Mouse (Mus musculus) adrenal gland, adult 8-10 months (tissue): ENCODE measurements around the gene Dact3. TPM values are rescaled to one million over a fixed set of nuclear protein-coding genes. Genes with fewer than 3 reads are reported as not detected.

Experiments used
- DNase-seq: peaks from one replicate; pipeline ENCODE4 v3.0.0; 2022
- total RNA-seq, 4 experiments: library from RNA; stranded (reverse); gene quantifications; 2 replicates each; pipeline ENCODE4 v1.2.4; 2022

Dact3 gene
- total RNA-seq, 4 experiments from 2014 or later: 4.2 to 5.9 (median 4.6) TPM

DNA sequence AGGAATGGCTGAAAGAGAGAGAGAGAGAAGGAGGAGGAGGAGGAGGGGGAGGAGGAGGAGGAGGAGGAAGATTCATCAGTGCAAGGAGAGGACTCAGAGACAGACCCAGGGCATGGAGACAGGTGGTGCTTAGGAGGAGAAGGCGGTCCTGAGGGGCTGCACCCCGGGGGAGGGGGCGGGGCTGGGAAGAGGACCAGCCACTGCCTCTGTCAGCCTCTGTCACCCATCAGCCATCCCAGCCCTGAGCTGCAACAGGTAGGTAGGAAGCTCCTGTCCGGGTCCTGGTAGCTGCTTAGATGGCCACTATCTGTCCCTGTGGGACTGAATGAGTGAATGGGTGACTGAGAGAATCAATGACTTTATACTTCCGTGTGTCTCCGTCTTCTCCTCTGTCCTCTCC is 18.5 kb downstream of the Dact3 start:
- DNase-seq: no peak

DNA sequence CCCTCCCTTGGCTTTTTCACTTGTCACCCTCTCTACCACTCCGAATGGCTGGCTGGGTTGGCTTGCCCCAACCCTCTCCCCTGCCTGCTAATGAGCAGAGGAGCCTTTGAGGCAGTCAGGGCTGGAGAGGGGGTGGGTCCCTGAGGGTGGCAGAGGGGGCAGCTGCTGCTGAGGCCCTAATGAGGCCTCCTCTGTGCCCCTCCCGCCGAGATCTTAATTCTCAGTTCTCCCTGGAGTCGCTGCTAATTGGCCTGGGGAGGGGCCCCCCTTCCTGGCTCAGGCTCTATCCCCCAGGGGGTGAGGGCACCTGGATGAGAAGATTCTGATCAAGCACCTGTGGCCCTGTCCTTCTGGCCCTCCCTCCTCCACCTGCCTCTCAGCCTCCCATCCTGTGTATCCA is 19.2 kb downstream of the Dact3 start:
- no peak for DNase-seq

DNA sequence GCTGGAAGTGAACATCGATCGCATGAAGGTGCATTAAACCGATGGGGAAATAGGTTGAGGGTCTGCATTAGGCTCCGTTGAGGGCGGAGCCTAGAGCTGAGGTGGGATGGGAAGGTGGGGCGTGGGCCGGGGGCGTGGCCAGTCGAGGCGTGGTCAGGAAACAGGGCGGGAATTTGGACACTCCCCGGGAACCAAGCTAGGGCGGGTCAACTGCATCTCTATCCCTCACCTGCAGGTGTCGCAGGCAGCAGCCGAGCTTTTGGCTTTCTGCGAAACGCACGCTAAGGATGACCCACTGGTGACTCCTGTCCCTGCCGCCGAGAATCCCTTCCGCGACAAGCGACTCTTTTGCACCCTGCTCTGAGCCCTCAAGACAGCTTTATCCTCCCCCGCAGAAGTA is 19.9 kb downstream of the Dact3 start:
- DNase-seq: peak; percentile 66

DNA sequence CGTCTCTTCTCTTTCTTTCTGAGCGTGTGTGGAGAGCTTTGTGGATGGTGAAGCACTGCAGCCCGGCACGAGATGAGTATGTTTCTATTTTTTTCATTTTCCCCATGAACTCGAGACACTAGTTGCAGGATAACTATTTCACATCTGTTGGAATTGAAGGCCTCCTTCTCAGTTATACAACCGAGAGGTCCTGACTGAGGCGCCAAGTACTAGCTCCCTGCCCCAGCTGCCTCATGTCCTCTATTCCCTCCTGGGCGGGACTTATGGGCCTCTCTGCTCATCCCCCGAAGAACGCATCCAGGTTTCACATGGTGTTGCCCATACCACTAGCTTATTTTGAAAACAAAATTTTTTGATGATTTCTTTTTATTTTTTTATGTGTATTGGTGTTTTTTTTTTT is 20.4 kb downstream of the Dact3 start:
- DNase-seq: no peak

DNA sequence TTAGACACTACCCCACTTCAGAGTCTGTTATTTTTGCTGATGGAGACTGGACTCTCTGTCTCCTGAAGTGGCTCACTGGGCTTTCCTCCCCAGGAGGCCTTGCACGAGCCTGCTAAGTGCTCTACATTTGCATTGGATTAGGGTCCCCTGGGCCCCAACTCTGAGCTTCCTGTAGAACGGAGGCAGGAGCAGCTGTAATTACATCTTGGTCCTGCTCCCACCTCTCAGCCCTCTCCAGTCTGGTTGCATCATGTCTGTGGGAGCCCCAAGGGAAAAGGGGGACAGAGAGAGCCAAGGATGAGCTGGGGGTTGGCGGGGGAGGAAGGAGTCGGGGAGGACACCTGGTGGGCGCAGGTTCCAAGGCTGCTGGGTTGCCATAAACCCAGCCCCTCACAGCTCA is 25.4 kb downstream of the Dact3 start:
- no peak for DNase-seq

DNA sequence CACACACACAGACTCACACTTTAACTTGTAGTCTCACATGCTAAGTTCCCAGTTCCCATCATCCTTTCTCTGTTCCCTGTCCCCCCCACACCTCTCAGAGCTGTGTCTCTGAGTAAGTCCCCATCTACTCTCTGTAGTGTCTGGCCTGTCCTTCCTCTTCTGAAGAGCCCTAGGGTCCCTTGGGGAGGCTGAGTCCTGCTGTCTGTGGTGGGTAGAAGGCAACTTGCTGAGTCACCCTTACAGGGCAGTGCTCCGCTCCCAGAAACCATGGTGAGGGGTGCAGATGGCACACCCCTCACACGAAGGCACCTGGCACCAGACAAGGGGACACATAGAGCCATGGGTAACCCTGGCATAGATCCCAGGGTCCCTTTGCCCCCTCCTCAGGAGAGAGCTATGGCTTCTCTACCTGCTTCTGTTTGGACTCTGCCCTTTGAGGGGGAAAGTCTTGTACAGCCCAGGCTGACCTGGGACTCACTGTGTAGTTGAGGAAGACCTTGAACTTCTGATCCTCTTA is 28.4 kb downstream of the Dact3 start:
- DNase-seq: no peak

DNA sequence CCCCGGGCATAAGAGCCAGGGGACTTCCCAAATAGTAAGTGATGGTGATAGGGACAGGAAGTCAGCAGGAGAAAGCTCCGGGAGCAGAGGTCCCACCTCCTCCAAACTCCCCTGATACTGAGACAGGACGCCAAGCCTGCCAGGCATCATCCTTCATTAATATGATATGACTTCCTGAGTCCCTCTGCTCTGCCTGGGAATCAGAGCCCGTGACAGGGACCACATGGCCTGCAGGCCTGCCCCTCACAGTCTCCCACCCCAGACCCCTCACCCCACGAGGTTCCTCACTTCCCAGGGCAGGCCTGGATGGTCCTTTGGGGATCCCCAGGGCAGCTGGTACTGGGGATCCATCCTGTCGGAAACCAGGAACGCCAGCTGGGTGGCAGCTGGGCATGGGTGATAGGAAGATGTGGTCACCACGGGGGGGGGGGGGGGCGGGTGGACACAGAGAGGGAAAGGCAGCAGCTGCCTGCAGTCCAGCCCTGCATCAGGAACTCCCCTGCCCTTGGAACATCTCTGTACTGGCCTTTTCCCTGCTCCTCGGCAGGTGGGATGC is 29.1 kb downstream of the Dact3 start:
- no peak for DNase-seq

DNA sequence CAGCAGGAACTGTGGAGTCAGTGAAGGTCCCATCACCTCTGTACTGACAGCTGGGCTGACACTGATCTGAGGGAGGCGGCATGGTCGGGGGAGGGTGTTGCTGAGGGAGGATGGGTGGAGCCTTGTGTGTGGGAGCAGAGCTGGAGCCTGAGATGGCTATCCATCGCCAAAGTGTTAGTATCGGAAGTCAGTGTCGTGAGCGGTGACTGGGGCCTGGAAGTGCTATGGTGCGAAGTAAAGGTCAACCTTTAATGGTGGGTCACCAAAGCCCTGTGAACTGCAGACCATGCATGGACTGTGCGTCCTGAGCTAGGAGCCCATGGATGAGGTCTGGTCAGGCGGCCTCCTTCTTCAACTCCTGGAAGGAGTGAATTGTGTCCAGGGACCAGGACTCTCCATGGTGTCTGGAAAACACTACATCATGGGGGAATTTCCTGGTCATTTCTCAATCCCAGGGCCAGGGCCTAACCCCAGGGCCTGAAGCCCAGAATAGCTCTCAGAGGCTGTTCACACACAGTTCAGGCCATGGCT is 30.4 kb downstream of the Dact3 start:
- DNase-seq: no peak

DNA sequence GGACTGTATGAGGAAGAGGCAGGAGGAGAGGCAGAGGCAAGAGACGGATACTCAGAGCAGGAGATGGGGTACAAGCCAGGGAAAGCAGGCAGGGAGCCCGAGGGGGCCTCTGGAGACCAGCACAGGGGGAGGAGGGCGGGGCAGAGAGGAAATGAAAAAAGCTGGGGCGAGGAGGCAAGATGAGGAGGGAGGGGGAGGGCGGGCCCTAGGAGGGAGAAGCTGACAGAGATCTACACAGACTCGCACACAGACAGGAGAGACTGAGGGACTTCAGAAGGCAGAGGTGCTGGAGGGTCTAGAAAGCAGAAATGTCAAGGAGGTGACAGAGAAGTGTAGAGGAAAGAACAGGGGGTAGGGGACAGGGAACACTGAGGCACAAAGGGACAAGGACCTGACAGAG is 31.2 kb downstream of the Dact3 start, which contains the start of gene Ptgir:
TSS of gene Ptgir (plus strand) at position 210 of the 400 bp plus-strand sequence.
- DNase-seq: no peak

DNA sequence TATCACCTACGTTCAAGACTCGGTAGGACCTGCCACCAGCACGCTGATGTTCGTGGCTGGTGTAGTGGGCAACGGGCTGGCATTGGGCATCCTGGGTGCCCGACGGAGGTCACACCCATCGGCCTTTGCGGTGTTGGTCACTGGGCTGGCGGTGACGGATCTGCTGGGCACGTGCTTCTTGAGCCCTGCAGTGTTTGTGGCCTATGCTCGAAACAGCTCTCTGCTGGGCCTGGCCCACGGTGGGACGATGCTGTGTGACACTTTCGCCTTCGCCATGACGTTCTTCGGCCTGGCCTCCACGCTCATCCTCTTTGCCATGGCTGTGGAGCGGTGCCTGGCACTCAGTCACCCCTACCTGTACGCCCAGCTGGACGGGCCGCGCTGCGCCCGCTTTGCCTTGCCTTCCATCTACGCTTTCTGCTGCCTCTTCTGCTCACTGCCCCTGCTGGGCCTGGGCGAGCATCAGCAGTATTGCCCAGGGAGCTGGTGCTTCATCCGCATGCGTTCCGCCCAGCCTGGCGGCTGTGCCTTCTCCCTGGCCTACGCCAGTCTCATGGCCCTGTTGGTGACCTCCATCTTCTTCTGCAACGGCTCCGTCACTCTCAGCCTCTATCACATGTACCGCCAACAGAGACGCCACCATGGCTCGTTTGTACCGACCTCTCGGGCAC is 31.9 kb downstream of the Dact3 start:
- DNase-seq: no peak

DNA sequence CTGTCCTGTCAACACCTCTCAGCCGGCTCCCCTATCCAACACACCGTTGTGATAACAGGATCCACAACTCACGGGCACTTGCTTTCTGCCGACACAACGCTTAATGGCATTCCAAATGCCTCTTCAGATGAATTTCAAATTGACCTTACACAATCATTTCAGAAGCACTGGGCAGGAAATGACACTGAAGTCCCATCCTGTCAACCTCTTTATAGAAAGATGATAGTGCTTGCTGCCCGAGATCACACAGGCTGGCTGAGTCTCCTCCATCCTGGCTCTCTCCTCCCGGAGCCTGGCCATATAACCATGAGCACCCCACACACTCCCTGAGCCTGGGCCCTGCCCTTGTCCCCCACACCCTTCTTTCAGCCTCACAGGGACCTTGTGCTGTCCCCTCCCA is 32.7 kb downstream of the Dact3 start:
- no peak for DNase-seq

DNA sequence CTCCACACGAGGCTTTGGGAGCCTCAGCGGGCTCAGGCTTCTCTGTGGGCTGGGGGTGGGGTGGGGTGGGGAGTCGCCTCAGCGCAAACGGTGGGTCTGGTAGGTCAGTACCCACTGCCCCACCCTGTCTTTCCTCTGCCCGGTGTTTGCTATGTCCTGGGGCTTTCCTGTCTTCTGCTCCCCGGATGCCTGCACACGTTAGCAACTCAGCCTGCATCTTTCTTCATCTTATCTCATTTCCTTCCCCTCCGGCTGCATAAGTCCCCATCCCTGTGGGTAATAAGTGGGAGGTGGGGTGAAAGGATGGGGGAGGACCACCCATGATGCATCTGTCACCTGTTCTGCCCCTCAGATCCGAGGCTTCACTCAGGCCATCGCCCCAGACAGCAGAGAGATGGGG is 33.2 kb downstream of the Dact3 start:
- DNase-seq: no peak

DNA sequence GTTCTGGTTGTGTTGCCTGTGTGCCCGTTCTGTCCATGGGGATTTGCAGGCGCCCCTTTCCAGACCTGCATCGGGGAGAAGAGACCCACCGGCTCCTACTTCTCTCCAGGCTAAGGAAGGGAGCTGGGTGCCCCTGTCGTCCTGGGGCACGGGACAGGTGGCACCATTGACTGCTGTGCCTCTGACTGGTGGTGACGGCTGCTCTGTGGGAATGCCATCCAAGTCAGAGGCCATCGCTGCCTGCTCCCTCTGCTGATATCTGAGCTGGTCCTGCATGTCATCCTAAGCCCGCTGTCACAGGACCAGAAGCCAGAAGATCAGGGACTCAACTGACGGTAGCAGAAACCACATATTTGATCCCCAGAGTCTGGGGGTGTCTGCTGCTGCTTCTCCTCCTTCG is 33.7 kb downstream of the Dact3 start:
- no peak for DNase-seq

DNA sequence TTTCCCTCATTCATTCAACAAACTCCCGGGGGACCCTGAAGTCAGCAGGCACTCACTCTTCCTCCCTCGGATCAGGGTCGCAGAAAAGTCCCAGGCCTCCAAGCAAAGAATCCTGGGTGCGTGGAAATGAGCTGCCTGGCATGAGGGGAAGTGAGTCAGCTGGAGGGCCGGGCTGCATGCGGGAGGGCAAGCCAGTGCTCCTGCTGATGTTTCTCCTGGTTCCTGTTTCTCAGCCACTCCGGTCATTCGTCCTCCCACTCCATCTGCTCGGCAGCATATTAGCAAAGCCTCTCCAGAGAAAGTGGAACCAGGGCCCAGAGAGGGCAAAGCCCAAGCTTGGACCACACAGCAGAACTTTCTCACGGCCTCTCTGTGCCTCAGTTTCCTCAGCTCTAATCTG is 34.8 kb downstream of the Dact3 start:
- no peak for DNase-seq

DNA sequence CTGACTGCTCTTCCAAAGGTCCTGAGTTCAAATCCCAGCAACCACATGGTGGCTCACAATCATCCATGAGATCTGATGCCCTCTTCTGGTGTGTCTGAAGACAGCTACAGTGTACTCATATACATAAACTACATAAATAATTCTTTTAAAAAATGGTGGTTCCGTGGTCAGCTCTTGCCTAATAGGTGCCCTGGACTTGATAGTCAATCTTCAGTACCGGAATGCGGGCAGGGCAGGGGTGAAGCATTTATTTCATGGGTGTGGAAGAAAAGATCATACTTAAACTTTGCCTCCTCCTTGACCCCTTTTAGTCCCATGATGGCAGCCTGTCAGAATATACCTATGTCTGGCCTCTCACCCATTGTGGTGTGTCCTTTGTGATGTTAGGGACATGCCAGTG is 36.8 kb downstream of the Dact3 start:
- DNase-seq: no peak

DNA sequence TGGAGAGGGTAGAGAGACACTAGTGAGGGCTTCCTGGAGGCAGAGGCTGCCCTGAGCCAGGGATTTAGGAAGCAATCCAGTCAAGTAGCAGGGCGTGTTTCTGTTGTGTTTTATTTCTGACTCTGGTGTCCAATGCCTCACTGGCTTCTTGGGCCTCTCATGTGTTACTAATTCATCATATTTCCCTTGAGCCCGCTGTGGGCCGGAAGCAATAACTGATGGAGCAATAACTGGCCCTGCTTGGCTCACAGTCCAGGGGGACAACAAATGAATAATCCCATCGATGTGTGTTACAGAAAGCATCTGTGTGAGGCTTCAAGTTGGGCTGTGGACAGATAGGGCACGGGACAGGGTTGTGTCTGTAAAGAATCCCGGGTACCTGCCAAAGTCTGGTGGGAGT is 37.2 kb downstream of the Dact3 start:
- DNase-seq: no peak

DNA sequence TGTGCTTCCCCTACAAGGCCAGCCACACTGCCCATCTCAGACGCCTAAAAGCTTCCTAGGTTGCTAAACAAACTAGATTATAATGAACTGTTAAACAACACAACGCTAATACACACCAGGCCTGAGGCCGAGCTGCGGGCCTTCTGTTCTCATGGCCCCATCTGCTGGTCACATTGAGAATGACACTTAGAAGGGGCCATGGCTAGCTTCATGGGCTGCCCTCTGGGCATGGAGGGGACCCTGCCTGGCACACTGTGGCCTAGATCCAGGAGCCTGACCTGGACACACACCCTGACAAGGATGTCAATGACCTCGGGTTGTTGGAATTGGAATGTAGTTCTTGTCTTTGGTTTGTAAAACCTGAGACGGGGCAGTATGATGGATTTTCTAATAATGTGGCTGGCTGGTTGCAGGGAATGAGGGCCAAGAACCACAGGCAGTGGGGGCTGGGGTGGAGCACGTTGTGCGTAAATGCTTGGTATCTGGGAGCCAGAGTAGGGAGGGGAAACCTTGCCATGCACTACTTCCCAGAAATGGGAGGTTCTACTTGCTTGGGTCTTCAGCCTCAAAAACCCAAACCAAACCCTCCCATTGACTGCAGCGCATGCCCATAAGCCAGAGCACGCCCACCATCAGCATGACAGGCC is 38.8 kb downstream of the Dact3 start:
- no peak for DNase-seq

DNA sequence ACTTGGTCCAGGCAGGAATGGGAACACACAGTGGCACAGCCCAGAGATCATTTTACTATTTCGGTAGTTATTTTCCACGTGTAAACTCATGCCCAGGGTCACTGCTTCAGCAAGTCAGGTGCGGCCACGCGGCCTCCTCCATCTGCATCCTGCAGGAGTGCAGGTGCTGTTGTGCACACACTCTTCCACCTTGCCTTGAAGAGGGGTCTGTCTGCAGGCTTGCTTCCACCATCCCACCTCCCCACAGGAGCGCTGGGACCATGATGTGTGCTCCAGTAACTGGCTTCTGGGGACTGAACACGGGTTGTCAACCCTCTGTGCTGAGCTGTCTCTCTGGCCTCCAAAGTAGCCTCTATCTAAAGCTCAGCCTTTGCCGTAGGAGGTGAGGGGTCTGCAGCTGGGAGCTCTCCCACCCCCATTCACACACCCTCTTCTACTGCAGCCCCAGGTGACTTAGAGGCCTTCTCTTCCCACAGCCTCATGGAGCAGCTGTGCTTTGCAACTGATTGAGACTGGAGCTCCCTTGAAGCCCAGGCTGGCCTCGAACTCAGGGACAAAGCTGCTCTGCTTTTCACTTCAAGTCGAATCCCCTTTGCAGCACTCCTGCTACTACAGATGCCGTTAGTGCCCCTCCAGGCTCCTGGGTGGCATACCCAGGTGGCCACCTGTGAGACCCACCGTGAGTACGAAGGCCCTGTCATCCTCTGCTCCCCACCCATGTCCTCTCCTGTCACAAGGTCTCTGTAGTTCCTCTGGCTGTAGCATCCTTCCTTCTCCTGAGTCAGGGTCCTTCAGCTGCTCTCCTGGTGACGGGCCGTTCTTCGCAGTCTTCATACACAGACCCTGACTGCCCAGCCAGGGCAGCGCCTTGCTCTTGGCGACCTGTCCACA is 39.6 kb downstream of the Dact3 start:
- no peak for DNase-seq

DNA sequence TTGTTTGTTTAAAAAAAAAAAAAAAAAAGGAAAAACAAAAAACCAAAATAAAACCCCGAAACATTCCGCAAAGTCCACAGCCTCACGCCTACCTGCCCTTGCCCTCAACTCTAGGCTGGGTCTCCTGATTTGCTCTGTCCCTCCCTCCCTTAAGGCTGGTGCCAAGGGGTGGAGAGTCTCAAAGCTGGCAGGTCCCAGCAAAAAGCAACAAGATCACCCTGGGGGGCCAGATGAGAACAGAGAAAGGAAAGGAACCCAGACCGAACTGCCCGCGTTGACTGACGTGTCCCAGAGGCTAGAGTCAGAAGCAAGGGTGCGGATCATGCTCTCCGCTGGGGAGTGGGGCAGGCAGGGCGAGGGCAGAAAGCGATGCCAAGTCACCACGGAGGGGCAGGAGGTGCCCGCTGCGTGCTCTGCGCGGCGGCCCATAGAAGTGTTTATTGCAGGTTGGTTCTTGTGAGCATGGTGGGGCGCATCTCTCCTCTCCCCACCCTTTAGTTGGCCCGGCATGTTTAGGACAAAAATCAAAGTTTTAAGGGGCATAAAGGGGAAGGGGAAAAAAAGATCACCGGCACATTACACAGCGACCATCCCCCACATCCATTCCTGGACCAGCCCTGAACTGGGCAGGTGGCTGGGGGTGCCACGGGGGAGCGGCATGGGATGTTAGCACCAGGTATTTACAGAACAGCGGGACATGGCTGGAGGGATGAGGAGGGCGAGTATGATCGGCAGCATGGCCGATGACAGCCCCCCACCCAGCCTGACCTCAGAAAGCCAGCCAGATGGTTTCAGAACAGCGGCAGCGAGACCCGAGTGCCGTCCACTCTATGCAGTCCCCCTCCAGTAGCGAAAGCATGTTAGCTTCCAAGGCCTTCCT is 40.6 kb downstream of the Dact3 start:
- DNase-seq: no peak

DNA sequence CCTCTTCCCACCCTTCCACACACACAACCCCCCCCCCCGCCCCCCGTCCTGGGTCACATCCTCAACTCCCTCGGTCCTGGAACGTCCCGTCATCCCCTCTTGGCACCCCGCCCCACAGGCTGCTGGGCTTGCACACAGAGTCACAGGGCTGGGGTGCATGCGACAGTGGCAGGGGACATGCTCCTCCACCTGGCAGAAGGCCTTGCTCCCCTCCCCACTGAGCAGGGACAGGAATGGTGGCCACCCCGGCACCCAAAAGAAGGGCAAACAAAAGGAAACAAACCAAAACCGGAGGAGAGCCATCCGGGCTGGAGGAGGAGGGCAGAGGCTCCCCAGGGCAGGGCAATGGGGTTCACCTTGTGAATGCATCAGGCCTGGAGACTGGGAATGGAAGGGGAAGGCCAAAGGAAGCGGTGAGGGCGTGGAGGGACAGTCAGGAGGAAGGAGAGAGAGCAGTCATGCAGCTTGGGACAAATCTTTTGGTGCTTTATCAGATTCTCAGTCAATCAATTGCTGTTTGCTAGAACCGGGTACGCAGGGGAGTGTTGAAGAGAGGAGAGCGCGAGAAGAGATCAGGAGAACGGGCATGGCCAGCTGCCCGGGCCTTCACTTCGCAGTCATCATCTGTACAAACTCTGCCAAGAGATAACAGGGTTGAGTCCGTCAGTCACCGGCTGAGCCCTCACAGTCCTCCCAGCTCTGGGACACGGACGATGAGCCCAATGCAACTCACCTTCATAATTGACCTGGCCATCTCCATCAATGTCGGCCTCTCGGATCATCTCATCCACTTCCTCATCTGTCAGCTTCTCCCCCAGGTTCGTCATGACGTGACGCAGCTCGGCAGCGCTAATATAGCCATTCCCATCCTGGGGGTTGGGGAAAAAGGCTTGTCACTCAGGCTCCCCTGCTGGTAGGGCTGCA is 41.5 kb downstream of the Dact3 start:
- DNase-seq: no peak

DNA sequence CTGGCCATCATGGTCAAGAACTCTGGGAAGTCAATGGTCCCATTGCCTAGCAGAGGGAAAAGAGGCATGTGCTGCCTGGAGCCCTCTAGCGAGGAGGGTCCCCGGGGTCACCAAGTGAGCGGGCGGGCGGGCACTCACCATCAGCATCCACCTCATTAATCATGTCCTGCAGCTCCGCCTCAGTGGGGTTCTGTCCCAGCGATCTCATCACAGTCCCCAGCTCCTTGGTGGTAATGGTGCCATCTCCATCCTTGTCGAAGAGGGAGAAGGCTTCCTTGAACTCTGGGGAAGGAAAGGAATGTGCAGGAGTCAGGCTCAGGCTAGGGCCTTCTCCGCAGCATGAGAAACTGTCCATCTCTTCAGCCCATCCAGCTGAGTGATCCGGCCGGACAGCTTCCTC is 42.3 kb downstream of the Dact3 start:
- DNase-seq: no peak
